Mouse (Mus musculus) ES-Bruce4 (cell line): ENCODE measurements around the gene Grap.

ENCODE experiments used
- CTCF ChIP-seq: IDR thresholded peaks from one replicate; pipeline ENCODE4 v1.8.1; 2011; ENCODE audit warnings: low read depth, low read length
- POLR2A ChIP-seq: IDR thresholded peaks from one replicate; pipeline ENCODE4 v1.8.1; 2011; ENCODE audit warnings: low read length; ENCODE audit not compliant: insufficient read depth

GRCm38 (mm10) chr11:61701696-61702095, 48.6 kb downstream of the Grap start:
- TF ChIP-seq POLR2A (no peak), CTCF (no peak)
